Mouse (Mus musculus) heart, adult 8-10 months (tissue): ENCODE results near the gene Tppp. TPM values are rescaled to one million over a fixed set of nuclear protein-coding genes. Genes with fewer than 3 reads are reported as not detected.
"Not testable (repeated sequence)": the region's sequence is repeated elsewhere in the genome, so short reads cannot be mapped to it uniquely, and the experiment has no call there.

ENCODE experiments used
- DNase-seq: peaks from one replicate; pipeline ENCODE4 v3.0.0; 2022; ENCODE audit warnings: low spot score
- total RNA-seq, 4 experiments: library from RNA; stranded (reverse); gene quantifications; 2 replicates each; pipeline ENCODE4 v1.2.4; 2022

Tppp gene
- 10 to 100 TPM; 13.9 to 19.6 (median 14.7) TPM for total RNA-seq

- DNase-seq: peak; percentile 95
These were observed at the start of gene Tppp for GRCm38 (mm10) chr13:74008948-74009718. TSS of gene Tppp (plus strand) at chr13:74009407.

GRCm38 (mm10) chr13:73960117-73960652 is 49.0 kb upstream of the Tppp start:
- DNase-seq: no peak

GRCm38 (mm10) chr13:73961177-73961576 is 48.0 kb upstream of the Tppp start:
- no peak for DNase-seq

GRCm38 (mm10) chr13:73963551-73963950 is 45.7 kb upstream of the Tppp start, which contains the start of gene Zdhhc11:
TSS of gene Zdhhc11 (plus strand) at chr13:73963851.
- no peak for DNase-seq

GRCm38 (mm10) chr13:73970545-73971448 is 38.4 kb upstream of the Tppp start:
- peak; percentile 98 for DNase-seq

GRCm38 (mm10) chr13:73974523-73974922 is 34.7 kb upstream of the Tppp start:
- no peak for DNase-seq

GRCm38 (mm10) chr13:73976935-73977334 is 32.3 kb upstream of the Tppp start:
- DNase-seq: no peak

- no peak for DNase-seq
These were observed 18.9 kb upstream of the Tppp start for GRCm38 (mm10) chr13:73990325-73990724.

- DNase-seq: no peak
These were observed 18.4 kb upstream of the Tppp start for GRCm38 (mm10) chr13:73990761-73991160.

GRCm38 (mm10) chr13:73991267-73991666 is 17.9 kb upstream of the Tppp start:
- peak; percentile 64 for DNase-seq

GRCm38 (mm10) chr13:73996456-73996855 is 12.8 kb upstream of the Tppp start:
- no peak for DNase-seq

- no peak for DNase-seq
These were observed 8.7 kb upstream of the Tppp start for GRCm38 (mm10) chr13:74000519-74000918.

- DNase-seq: no peak
These were observed 8.2 kb upstream of the Tppp start for GRCm38 (mm10) chr13:74000961-74001360.

- DNase-seq: no peak
These were observed 7.7 kb upstream of the Tppp start for GRCm38 (mm10) chr13:74001492-74001891.

GRCm38 (mm10) chr13:74006881-74007280 is 2.3 kb upstream of the Tppp start:
- not testable (repeated sequence) for DNase-seq

- DNase-seq: not testable (repeated sequence)
These were observed 991 bp upstream of the Tppp start for GRCm38 (mm10) chr13:74008216-74008615.

GRCm38 (mm10) chr13:74009791-74010614 is 796 bp downstream of the Tppp start:
- DNase-seq: peak; percentile 79

- DNase-seq: no peak
These were observed 1.5 kb downstream of the Tppp start for GRCm38 (mm10) chr13:74010678-74011077.

- DNase-seq: no peak
These were observed 6.7 kb downstream of the Tppp start for GRCm38 (mm10) chr13:74015908-74016307.

- no peak for DNase-seq
These were observed 8.2 kb downstream of the Tppp start for GRCm38 (mm10) chr13:74017426-74017825.

GRCm38 (mm10) chr13:74019006-74019405 is 9.8 kb downstream of the Tppp start:
- DNase-seq: not testable (repeated sequence)
